Mouse (Mus musculus): Measurements from ENCODE around the gene Zfp574. TPM values are rescaled to one million over a fixed set of nuclear protein-coding genes. Genes with fewer than 3 reads are reported as not detected.

The Zfp574 gene
- polyA plus RNA-seq, 1 experiment, result 36.6 TPM

DNA sequence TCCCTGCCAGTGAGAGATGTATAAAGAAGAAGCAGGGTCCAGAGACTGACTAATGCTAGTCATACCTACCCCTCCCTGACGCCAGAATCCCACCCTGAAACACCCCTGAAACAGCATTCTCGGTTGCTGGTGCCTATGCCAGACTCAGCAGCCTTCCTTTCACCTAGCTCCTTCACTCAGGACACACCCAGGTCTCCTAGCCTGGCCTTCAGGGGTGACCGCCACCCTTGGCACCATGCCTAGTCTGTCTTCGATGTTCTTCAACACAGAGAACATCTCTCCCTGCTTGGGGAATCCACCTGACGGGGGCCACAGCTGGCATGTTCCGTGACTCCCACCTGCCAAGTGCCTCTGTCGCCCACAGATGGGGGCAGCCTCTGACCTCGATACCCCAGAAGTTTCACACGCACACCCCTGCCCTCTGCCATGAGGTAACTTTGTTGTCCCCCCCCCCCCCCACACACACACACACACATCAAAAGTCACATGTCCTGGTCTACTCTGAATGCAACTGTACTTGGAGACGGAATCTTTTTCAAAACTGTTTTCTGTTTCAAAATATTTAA lies 53.4 kb downstream of the Zfp574 start:
- H3K27ac ChIP-seq (ENCODE audit: insufficient read depth, low read length), result no peak overlapping the region
- 0 out of 2 replicates have a peak, but pooled peaks cover 1% of the 10 kb centered on the region for H3K4me1 ChIP-seq (ENCODE audit: control insufficient read depth, insufficient read depth, low read length)
- TF ChIP-seq POLR2A (IDR thresholded peaks at IDR 0.05; ENCODE audit: extremely low read depth, insufficient read depth, low read length), result no peak
- no peak for TF ChIP-seq CTCF (IDR thresholded peaks at IDR 0.05; ENCODE audit: extremely low read depth, insufficient read depth, low read length)
- H3K4me3 ChIP-seq (ENCODE audit: insufficient read depth, low read length), result no peak overlapping the region

DNA sequence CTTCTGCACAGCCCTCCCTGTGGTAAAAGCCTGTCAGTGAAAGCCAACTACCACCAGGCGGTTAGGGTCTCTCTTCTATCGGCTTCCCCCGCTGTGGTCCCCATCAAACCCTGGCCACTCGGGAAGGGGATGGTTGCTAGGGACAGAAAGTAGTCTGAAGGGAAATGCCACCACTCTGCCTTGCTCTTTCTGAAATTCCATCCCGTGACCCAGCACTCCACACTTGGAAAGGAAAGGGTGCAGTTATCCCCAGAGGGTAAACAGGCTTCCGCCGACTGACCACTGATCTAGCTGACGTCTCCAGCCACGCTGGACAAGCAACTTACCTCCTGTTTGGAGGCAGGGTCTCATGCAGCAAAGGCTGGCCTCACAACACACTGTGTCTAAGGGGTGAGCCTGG lies 55.6 kb downstream of the Zfp574 start:
- Histone ChIP-seq H3K4me3 (ENCODE audit: insufficient read depth, low read length) (no peak overlapping the region), H3K4me1 (ENCODE audit: control insufficient read depth, insufficient read depth, low read length) (peaks cover 2% of the 10 kb centered on the region), H3K27ac (ENCODE audit: insufficient read depth, low read length) (no peak overlapping the region)
- TF ChIP-seq CTCF (IDR thresholded peaks at IDR 0.05; ENCODE audit: extremely low read depth, insufficient read depth, low read length) (no peak), POLR2A (IDR thresholded peaks at IDR 0.05; ENCODE audit: extremely low read depth, insufficient read depth, low read length) (no peak)

DNA sequence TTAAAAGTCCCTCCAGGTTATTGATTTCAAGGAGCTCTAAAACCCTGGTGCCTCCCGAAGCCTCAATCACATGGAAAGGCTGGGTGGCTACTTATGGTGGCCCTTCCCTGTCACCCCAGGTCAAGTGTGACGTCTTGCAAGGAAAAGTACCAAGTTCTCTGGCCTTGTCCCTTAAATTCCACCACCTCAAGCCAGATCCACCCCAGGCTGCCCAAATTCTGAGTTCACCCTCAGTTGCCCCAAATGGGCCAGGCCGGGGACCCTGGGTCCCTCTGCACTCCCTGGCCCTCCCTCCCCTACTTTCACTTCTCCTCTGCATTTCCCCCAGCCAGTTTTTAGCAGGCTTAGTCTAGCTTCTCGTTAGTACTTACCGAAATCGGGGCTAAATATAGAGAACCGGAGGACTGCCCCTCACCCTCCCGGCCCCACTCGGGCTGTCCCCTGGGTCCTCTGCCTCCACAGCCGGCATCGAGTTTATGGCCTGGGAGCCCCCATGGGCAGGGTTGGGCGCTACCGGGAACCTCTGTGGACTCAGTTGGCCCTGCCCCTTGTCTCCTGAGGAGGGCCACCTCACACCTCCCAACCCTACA lies 57.1 kb downstream of the Zfp574 start:
- Histone ChIP-seq H3K4me3 (ENCODE audit: insufficient read depth, low read length) (no peak overlapping the region), H3K27ac (ENCODE audit: insufficient read depth, low read length) (no peak overlapping the region; the same call in 1 of the 2 replicates), H3K4me1 (ENCODE audit: control insufficient read depth, insufficient read depth, low read length) (peaks cover 2% of the 10 kb centered on the region)
- TF ChIP-seq CTCF (IDR thresholded peaks at IDR 0.05; ENCODE audit: extremely low read depth, insufficient read depth, low read length) (no peak), POLR2A (IDR thresholded peaks at IDR 0.05; ENCODE audit: extremely low read depth, insufficient read depth, low read length) (no peak)

DNA sequence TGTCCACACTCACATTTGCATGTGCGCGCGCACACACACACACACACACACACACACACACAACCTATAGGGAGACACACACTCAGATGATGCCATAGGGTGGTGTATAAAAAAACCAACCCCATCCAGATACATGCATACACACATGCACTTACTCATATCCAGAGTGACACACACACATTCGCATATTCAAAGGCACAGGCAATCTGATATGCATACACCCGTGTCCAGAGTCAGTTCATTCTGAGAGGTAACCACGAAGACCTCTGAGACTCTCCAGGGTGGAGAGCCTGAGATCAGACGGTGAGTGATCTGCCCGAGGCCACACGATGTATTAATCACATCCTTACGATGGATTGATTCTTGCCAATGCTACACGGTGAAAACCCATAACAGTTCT lies 58.2 kb downstream of the Zfp574 start:
- peaks cover 2% of the 10 kb centered on the region for H3K4me1 ChIP-seq (ENCODE audit: control insufficient read depth, insufficient read depth, low read length)
- TF ChIP-seq CTCF (IDR thresholded peaks at IDR 0.05; ENCODE audit: extremely low read depth, insufficient read depth, low read length), result no peak
- no peak for TF ChIP-seq POLR2A (IDR thresholded peaks at IDR 0.05; ENCODE audit: extremely low read depth, insufficient read depth, low read length)
- H3K27ac ChIP-seq (ENCODE audit: insufficient read depth, low read length), result no peak overlapping the region
- H3K4me3 ChIP-seq (ENCODE audit: insufficient read depth, low read length), result no peak overlapping the region

DNA sequence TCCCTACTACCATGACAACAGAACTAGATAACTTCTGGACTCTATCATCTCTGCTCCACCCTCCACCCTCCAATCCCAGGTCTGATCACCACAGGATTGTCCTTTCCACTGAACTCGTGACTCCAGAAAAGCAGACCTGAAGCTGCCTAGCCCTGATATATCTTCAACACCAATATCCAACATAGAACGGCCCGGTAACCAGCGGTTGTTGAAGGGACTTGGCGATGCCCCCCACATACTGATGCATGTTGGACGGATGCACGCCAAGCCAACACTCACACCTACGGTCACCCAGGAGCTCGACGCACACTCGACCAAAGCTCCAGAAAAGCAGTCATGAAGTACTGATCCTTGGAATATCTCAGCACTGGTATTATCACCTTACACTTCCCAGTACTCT lies 58.9 kb downstream of the Zfp574 start:
- Histone ChIP-seq H3K27ac (ENCODE audit: insufficient read depth, low read length) (no peak overlapping the region), H3K4me1 (ENCODE audit: control insufficient read depth, insufficient read depth, low read length) (peaks cover 2% of the 10 kb centered on the region), H3K4me3 (ENCODE audit: insufficient read depth, low read length) (no peak overlapping the region)
- no peak for TF ChIP-seq CTCF (IDR thresholded peaks at IDR 0.05; ENCODE audit: extremely low read depth, insufficient read depth, low read length)
- TF ChIP-seq POLR2A (IDR thresholded peaks at IDR 0.05; ENCODE audit: extremely low read depth, insufficient read depth, low read length), result no peak

DNA sequence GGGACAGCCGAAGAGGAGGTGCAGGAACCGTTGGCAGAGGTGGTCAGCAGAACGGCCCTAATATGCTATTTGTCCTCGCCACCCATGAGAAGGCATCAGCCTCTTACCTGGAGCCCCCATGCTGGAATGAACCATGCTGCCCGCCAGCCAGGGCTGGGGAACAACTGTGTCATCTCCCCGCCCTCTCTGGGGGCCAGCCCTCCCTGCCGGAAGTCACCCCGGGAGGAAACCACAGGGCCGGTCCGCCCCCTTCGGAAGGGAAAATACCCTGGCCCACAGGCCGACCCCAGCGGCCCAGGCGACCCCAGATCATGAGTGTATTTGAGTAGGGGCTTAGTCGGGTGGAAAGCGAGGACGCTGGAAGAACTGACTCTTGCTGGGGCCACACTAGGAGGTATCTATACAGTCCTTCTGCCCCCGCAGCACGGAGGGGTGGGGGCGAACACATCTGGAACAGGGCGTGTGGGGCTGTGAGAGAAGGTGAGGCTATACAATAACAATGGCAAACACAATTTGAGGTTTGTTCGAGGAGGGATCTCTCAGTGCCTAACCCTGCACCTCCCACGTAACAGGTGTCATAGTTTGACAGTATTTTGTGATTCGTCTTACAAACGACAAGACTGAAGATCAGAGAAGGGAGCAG lies 60.1 kb downstream of the Zfp574 start:
- peaks cover 2% of the 10 kb centered on the region for H3K4me1 ChIP-seq (ENCODE audit: control insufficient read depth, insufficient read depth, low read length)
- no peak for TF ChIP-seq POLR2A (IDR thresholded peaks at IDR 0.05; ENCODE audit: extremely low read depth, insufficient read depth, low read length)
- H3K4me3 ChIP-seq (ENCODE audit: insufficient read depth, low read length), result peak overlapping the region; percentile 30; the same call in 1 of the 2 replicates
- no peak overlapping the region for H3K27ac ChIP-seq (ENCODE audit: insufficient read depth, low read length)

Other genes with a start within 250 kb of the Zfp574 start
- 10.5 and 13.5 TPM in 2 replicates for gene Gm9844, start 210.4 kb upstream of the Zfp574 start, polyA plus RNA-seq (2012; rRNA removed)
- gene Lypd4, start 202.6 kb upstream of the Zfp574 start, polyA plus RNA-seq (2012; rRNA removed), result not detected in 2 replicates
- gene Dmrtc2, start 202.5 kb upstream of the Zfp574 start, polyA plus RNA-seq (2012; rRNA removed), result not detected in 2 replicates
- gene Rps19, start 188.2 kb upstream of the Zfp574 start, polyA plus RNA-seq (2012; rRNA removed), result 393 and 394 TPM in 2 replicates
- 1.2 and 1.4 TPM in 2 replicates for gene Cd79a, start 175.2 kb upstream of the Zfp574 start, polyA plus RNA-seq (2012; rRNA removed)
- gene Arhgef1, start 169.7 kb upstream of the Zfp574 start, polyA plus RNA-seq (2012; rRNA removed), result 133 and 163 TPM in 2 replicates
- 0.15 TPM in 1 of 2 replicates, not detected in the other for gene Gm4881, start 128.1 kb upstream of the Zfp574 start, polyA plus RNA-seq (2012; rRNA removed)
- gene Rabac1, start 99.8 kb upstream of the Zfp574 start, polyA plus RNA-seq (2012; rRNA removed), result 396 and 421 TPM in 2 replicates
- 899 and 943 TPM in 2 replicates for gene Atp1a3, start 66.6 kb upstream of the Zfp574 start, polyA plus RNA-seq (2012; rRNA removed)
- gene Grik5, start 221 bp upstream of the Zfp574 start, polyA plus RNA-seq (2012; rRNA removed), result 191 and 201 TPM in 2 replicates
- gene Pou2f2, start 107.2 kb downstream of the Zfp574 start, polyA plus RNA-seq (2012; rRNA removed), result 10.5 and 10.7 TPM in 2 replicates
- 22.7 and 25.7 TPM in 2 replicates for gene Dedd2, start 148.0 kb downstream of the Zfp574 start, polyA plus RNA-seq (2012; rRNA removed)
- 7.4 and 8.0 TPM in 2 replicates for gene Zfp526, start 148.9 kb downstream of the Zfp574 start, polyA plus RNA-seq (2012; rRNA removed)
- 287 and 292 TPM in 2 replicates for gene Gsk3a, start 165.3 kb downstream of the Zfp574 start, polyA plus RNA-seq (2012; rRNA removed)
- 47.2 and 48.6 TPM in 2 replicates for gene Erf, start 178.2 kb downstream of the Zfp574 start, polyA plus RNA-seq (2012; rRNA removed)
- 89.6 and 94.1 TPM in 2 replicates for gene Cic, start 195.1 kb downstream of the Zfp574 start, polyA plus RNA-seq (2012; rRNA removed)
- 20.5 and 24.5 TPM in 2 replicates for gene Pafah1b3, start 225.4 kb downstream of the Zfp574 start, polyA plus RNA-seq (2012; rRNA removed)
- 0.08 and 0.13 TPM in 2 replicates for gene Prr19, start 228.8 kb downstream of the Zfp574 start, polyA plus RNA-seq (2012; rRNA removed)
- gene Tmem145, start 233.5 kb downstream of the Zfp574 start, polyA plus RNA-seq (2012; rRNA removed), result 116 and 129 TPM in 2 replicates
- 69.3 and 75.7 TPM in 2 replicates for gene Megf8, start 244.6 kb downstream of the Zfp574 start, polyA plus RNA-seq (2012; rRNA removed)

Data from cortical plate, adult 2 months (tissue).